ENCODE assay signal across 25 mouse cellular contexts in genomic region chr7:30060341-30060740, GRCm38 (mm10). TPM values are rescaled to one million over a fixed set of nuclear protein-coding genes. Genes with fewer than 3 reads are reported as not detected.
DNase-seq lines count a peak whose midpoint lies in the region; ATAC-seq and TF ChIP-seq lines count a peak whose summit lies in the region.
"Had no signal": no experiment of that assay in that cellular context is flagged by ENCODE, and none has a peak within 500 bp of the region (broad histone marks: within the 10 kb centered on the region; RNA-seq: fewer than 3 reads in every experiment).

No protein-coding gene starts in this region.

- no peak overlapping the region for H3K4me2 ChIP-seq in embryonic facial prominence, embryonic 14.5 days (ENCODE audit: low read depth, low read length)
- no peak overlapping the region for H3K4me2 ChIP-seq in heart, embryonic 15.5 days
- H3K4me2 ChIP-seq: embryonic facial prominence, embryonic 13.5 days; hindbrain, embryonic 12.5 days had no signal

- H3K9me3 ChIP-seq in embryonic facial prominence, embryonic 14.5 days (ENCODE audit: control insufficient read depth, low read length) = no peaks in the 10 kb centered on the region
- H3K9me3 ChIP-seq in embryonic facial prominence, embryonic 10.5 days = no peaks in the 10 kb centered on the region
- H3K9me3 ChIP-seq in heart, embryonic 15.5 days (replicated peaks) = no peaks in the 10 kb centered on the region
- no peaks in the 10 kb centered on the region for H3K9me3 ChIP-seq in heart, embryonic 10.5 days
- H3K9me3 ChIP-seq: embryonic facial prominence, embryonic 13.5 days; forebrain, embryonic 10.5 days; hindbrain, embryonic 12.5 days had no signal

- peaks cover 81% of the 10 kb centered on the region for H3K36me3 ChIP-seq in embryonic facial prominence, embryonic 14.5 days (ENCODE audit: control insufficient read depth, insufficient read depth, low read length)
- H3K36me3 ChIP-seq in embryonic facial prominence, embryonic 10.5 days (replicated peaks) = peaks cover 95% of the 10 kb centered on the region
- H3K36me3 ChIP-seq in heart, adult 2 months (ENCODE audit: control insufficient read depth, insufficient read depth, low read length) = no peaks in the 10 kb centered on the region
- peaks cover 35% of the 10 kb centered on the region for H3K36me3 ChIP-seq in heart, embryonic 15.5 days
- H3K36me3 ChIP-seq in heart, embryonic 10.5 days = peaks cover 59% of the 10 kb centered on the region

- 0 out of 2 replicates have a peak, but pooled peaks have one; percentile 15 for ATAC-seq in embryonic facial prominence, embryonic 14.5 days (ENCODE audit: low read depth)
- ATAC-seq in heart, embryonic 15.5 days (replicated peaks; ENCODE audit: insufficient number of reproducible peaks, insufficient read depth, low FRiP score, low read depth) = no peak
- ATAC-seq: CD4-positive, CD25-positive, alpha-beta regulatory T cell, adult 4 months; forebrain, embryonic 14.5 days; hindbrain, embryonic 16.5 days; inflammation-experienced regulatory T-cells, adult 6 months; intestine, postnatal 0 days had no signal

- H3K4me1 ChIP-seq in embryonic facial prominence, embryonic 14.5 days (ENCODE audit: control insufficient read depth, insufficient read depth, low read length) = no peaks in the 10 kb centered on the region
- no peaks in the 10 kb centered on the region for H3K4me1 ChIP-seq in embryonic facial prominence, embryonic 10.5 days
- no peaks in the 10 kb centered on the region for H3K4me1 ChIP-seq in heart, adult 2 months (ENCODE audit: control insufficient read depth, insufficient read depth, low read length)
- 0 out of 2 replicates have a peak, but pooled peaks cover 6% of the 10 kb centered on the region for H3K4me1 ChIP-seq in heart, embryonic 15.5 days (replicated peaks)
- no peaks in the 10 kb centered on the region for H3K4me1 ChIP-seq in heart, embryonic 10.5 days
- H3K4me1 ChIP-seq: embryonic facial prominence, embryonic 13.5 days; forebrain, embryonic 10.5 days; hindbrain, embryonic 12.5 days had no signal

- no peaks in the 10 kb centered on the region for H3K79me2 ChIP-seq in heart, adult 2 months (replicated peaks; ENCODE audit: control insufficient read depth, insufficient read depth, low read length)

- H3K27ac ChIP-seq in embryonic facial prominence, embryonic 14.5 days (replicated peaks; ENCODE audit: low read depth, low read length) = no peak overlapping the region
- no peak overlapping the region for H3K27ac ChIP-seq in embryonic facial prominence, embryonic 10.5 days (replicated peaks)
- H3K27ac ChIP-seq in heart, adult 2 months = peak overlapping the region; percentile 48
- peak overlapping the region; percentile 47 for H3K27ac ChIP-seq in heart, embryonic 15.5 days
- no peak overlapping the region for H3K27ac ChIP-seq in heart, embryonic 10.5 days
- H3K27ac ChIP-seq: embryonic facial prominence, embryonic 13.5 days; forebrain, embryonic 10.5 days; hindbrain, embryonic 12.5 days had no signal

- TF ChIP-seq CTCF in heart, adult 2 months (IDR thresholded peaks at IDR 0.05) = no peak

- no peak for TF ChIP-seq EP300 in heart, adult 2 months (IDR thresholded peaks at IDR 0.05; ENCODE audit: insufficient read depth, low read depth, low read length)

- WGBS in embryonic facial prominence, embryonic 14.5 days = 77% methylated on average over 6 of the region's 6 CpGs
- WGBS in embryonic facial prominence, embryonic 10.5 days = 83% methylated on average over 6 of the region's 6 CpGs
- 69% methylated on average over 6 of the region's 6 CpGs for WGBS in heart, adult 2 months
- WGBS in heart, embryonic 15.5 days = 59% methylated on average over 6 of the region's 6 CpGs
- WGBS in heart, embryonic 10.5 days = 66% methylated on average over 6 of the region's 6 CpGs

- H3K4me3 ChIP-seq in embryonic facial prominence, embryonic 14.5 days (ENCODE audit: low read depth, low read length) = no peak overlapping the region
- no peak overlapping the region for H3K4me3 ChIP-seq in embryonic facial prominence, embryonic 10.5 days
- no peak overlapping the region for H3K4me3 ChIP-seq in heart, adult 2 months
- no peak overlapping the region for H3K4me3 ChIP-seq in heart, embryonic 15.5 days
- H3K4me3 ChIP-seq in heart, embryonic 10.5 days = no peak overlapping the region
- H3K4me3 ChIP-seq: embryonic facial prominence, embryonic 13.5 days; forebrain, embryonic 10.5 days; hindbrain, embryonic 12.5 days had no signal

- no peak overlapping the region for H3K9ac ChIP-seq in embryonic facial prominence, embryonic 14.5 days (ENCODE audit: low read depth, low read length)
- no peak overlapping the region for H3K9ac ChIP-seq in heart, adult 2 months (ENCODE audit: low read depth, low read length)
- H3K9ac ChIP-seq in heart, embryonic 15.5 days = no peak overlapping the region
- H3K9ac ChIP-seq: embryonic facial prominence, embryonic 13.5 days; hindbrain, embryonic 12.5 days had no signal

- DNase-seq in embryonic facial prominence, embryonic 14.5 days (ENCODE audit: low spot score) = peak; percentile 38
- DNase-seq in embryonic facial prominence, embryonic 10.5 days (ENCODE audit: low spot score) = no peak
- no peak for DNase-seq in heart, adult 2 months
- DNase-seq in heart, adult 11 months = no peak
- no peak for DNase-seq in heart, embryonic 10.5 days (ENCODE audit: low spot score)
- peak; percentile 80 for DNase-seq in fat pad, adult 2 months (ENCODE audit: extremely low read depth, low read depth, low spot score)
- DNase-seq in embryo, embryonic 10 days (ENCODE audit: low spot score) = no peak
- DNase-seq: adrenal gland, adult 8-10 months; adrenal gland, postnatal 36 days; B cell, adult 2 months; cerebellum, adult 2 months; cerebellum, postnatal 14 days; gastrocnemius, postnatal 10 days; kidney, adult 8-10 months had no signal

- H3K27me3 ChIP-seq in embryonic facial prominence, embryonic 14.5 days (replicated peaks; ENCODE audit: control insufficient read depth, insufficient read depth, low read length) = no peaks in the 10 kb centered on the region
- no peaks in the 10 kb centered on the region for H3K27me3 ChIP-seq in embryonic facial prominence, embryonic 10.5 days (replicated peaks; ENCODE audit: low read depth, poor library complexity, severe bottlenecking)
- no peaks in the 10 kb centered on the region for H3K27me3 ChIP-seq in heart, adult 2 months (ENCODE audit: control insufficient read depth, insufficient read depth, low read length)
- H3K27me3 ChIP-seq in heart, embryonic 15.5 days = no peaks in the 10 kb centered on the region
- H3K27me3 ChIP-seq in heart, embryonic 10.5 days (ENCODE audit: insufficient read depth, poor library complexity, severe bottlenecking) = no peaks in the 10 kb centered on the region
- H3K27me3 ChIP-seq: embryonic facial prominence, embryonic 13.5 days; hindbrain, embryonic 12.5 days had no signal

- TF ChIP-seq POLR2A in heart, adult 2 months (IDR thresholded peaks at IDR 0.05; ENCODE audit: insufficient read depth, low read depth, low read length) = no peak

- intact Hi-C loops in heart, adult 2 months (cut with DNase I) = no loop called here

RNA-seq across cellular contexts. Expression of gene Zfp14, which starts 9.2 kb away (rescaled TPM):
- 4.4 and 6.4 TPM in 2 replicates for polyA plus RNA-seq in embryonic facial prominence, embryonic 14.5 days (2014; fragmentation: Nextera tagmentation; extraction: Ambion mirVana)
- polyA plus RNA-seq in embryonic facial prominence, embryonic 10.5 days (2016; fragmentation: Nextera tagmentation; extraction: Ambion mirVana) = 3.4 and 4.5 TPM in 2 replicates
- 1 to 10 TPM; 2.5 to 2.7 TPM for total RNA-seq in heart, adult 2 months (2021)
- 3.5 and 7.3 TPM in 2 replicates for polyA plus RNA-seq in heart, adult 2 months (2012; rRNA removed)
- polyA plus RNA-seq in heart, embryonic 15.5 days (2015; fragmentation: Nextera tagmentation; extraction: Ambion mirVana) = 3.3 and 4.1 TPM in 2 replicates
- 2.7 and 3.2 TPM in 2 replicates for polyA plus RNA-seq in heart, embryonic 10.5 days (2016; fragmentation: Nextera tagmentation; extraction: Ambion mirVana)
- polyA plus RNA-seq: G1E had no signal

RNA-seq across cellular contexts. Expression of gene Zfp82, which starts 12.4 kb away (rescaled TPM):
- polyA plus RNA-seq in embryonic facial prominence, embryonic 14.5 days (2014; fragmentation: Nextera tagmentation; extraction: Ambion mirVana) = 6.4 and 7.0 TPM in 2 replicates
- 5.6 and 6.4 TPM in 2 replicates for polyA plus RNA-seq in embryonic facial prominence, embryonic 10.5 days (2016; fragmentation: Nextera tagmentation; extraction: Ambion mirVana)
- total RNA-seq in heart, adult 2 months (2021) = 1 to 10 TPM; 1.3 to 2.8 TPM
- polyA plus RNA-seq in heart, adult 2 months (2012; rRNA removed) = 0.74 and 0.91 TPM in 2 replicates
- 3.5 and 4.6 TPM in 2 replicates for polyA plus RNA-seq in heart, embryonic 15.5 days (2015; fragmentation: Nextera tagmentation; extraction: Ambion mirVana)
- polyA plus RNA-seq in heart, embryonic 10.5 days (2016; fragmentation: Nextera tagmentation; extraction: Ambion mirVana) = 4.5 and 5.2 TPM in 2 replicates

RNA-seq across cellular contexts. Expression of gene Gm26920, which starts 29.9 kb away (rescaled TPM):
- 1.4 and 2.5 TPM in 2 replicates for polyA plus RNA-seq in embryonic facial prominence, embryonic 14.5 days (2014; fragmentation: Nextera tagmentation; extraction: Ambion mirVana)
- 1.6 and 4.8 TPM in 2 replicates for polyA plus RNA-seq in embryonic facial prominence, embryonic 10.5 days (2016; fragmentation: Nextera tagmentation; extraction: Ambion mirVana)
- under 1 TPM in 1 of 2 experiments, not detected in 1; 0.84 TPM for total RNA-seq in heart, adult 2 months (2021)
- not detected in 2 replicates for polyA plus RNA-seq in heart, adult 2 months (2012; rRNA removed)
- 0.59 TPM in 1 of 2 replicates, not detected in the other for polyA plus RNA-seq in heart, embryonic 15.5 days (2015; fragmentation: Nextera tagmentation; extraction: Ambion mirVana)
- 0.34 and 1.0 TPM in 2 replicates for polyA plus RNA-seq in heart, embryonic 10.5 days (2016; fragmentation: Nextera tagmentation; extraction: Ambion mirVana)
- total RNA-seq: adrenal gland, postnatal 36 days; common myeloid progenitor, adult 5-6 weeks had no signal
- polyA plus RNA-seq: G1E; intestine, postnatal 0 days had no signal

RNA-seq across cellular contexts. Expression of gene Zfp566, which starts 30.0 kb away (rescaled TPM):
- polyA plus RNA-seq in embryonic facial prominence, embryonic 14.5 days (2014; fragmentation: Nextera tagmentation; extraction: Ambion mirVana) = 7.9 and 11.2 TPM in 2 replicates
- 20.0 and 21.0 TPM in 2 replicates for polyA plus RNA-seq in embryonic facial prominence, embryonic 10.5 days (2016; fragmentation: Nextera tagmentation; extraction: Ambion mirVana)
- total RNA-seq in heart, adult 2 months (2021) = 1 to 10 TPM; 1.4 to 2.0 TPM
- 1.7 and 1.9 TPM in 2 replicates for polyA plus RNA-seq in heart, adult 2 months (2012; rRNA removed)
- polyA plus RNA-seq in heart, embryonic 15.5 days (2015; fragmentation: Nextera tagmentation; extraction: Ambion mirVana) = 5.1 and 6.3 TPM in 2 replicates
- polyA plus RNA-seq in heart, embryonic 10.5 days (2016; fragmentation: Nextera tagmentation; extraction: Ambion mirVana) = 7.0 and 10.7 TPM in 2 replicates

RNA-seq across cellular contexts. Expression of gene Zfp260, which starts 34.2 kb away (rescaled TPM):
- 136 and 141 TPM in 2 replicates for polyA plus RNA-seq in embryonic facial prominence, embryonic 14.5 days (2014; fragmentation: Nextera tagmentation; extraction: Ambion mirVana)
- polyA plus RNA-seq in embryonic facial prominence, embryonic 10.5 days (2016; fragmentation: Nextera tagmentation; extraction: Ambion mirVana) = 119 and 127 TPM in 2 replicates
- 10 to 100 TPM; 27.4 to 30.6 TPM for total RNA-seq in heart, adult 2 months (2021)
- 15.9 and 30.9 TPM in 2 replicates for polyA plus RNA-seq in heart, adult 2 months (2012; rRNA removed)
- polyA plus RNA-seq in heart, embryonic 15.5 days (2015; fragmentation: Nextera tagmentation; extraction: Ambion mirVana) = 72.9 and 75.3 TPM in 2 replicates
- polyA plus RNA-seq in heart, embryonic 10.5 days (2016; fragmentation: Nextera tagmentation; extraction: Ambion mirVana) = 79.8 and 91.7 TPM in 2 replicates

Comparison
In these comparisons a context has a peak if more than half of its experiments do, and no peak if none do; other contexts are left out.
1. DNase-seq: peak in embryonic facial prominence, embryonic 14.5 days (single experiment) and fat pad, adult 2 months (single experiment); none in embryonic facial prominence, embryonic 10.5 days (single experiment), heart, adult 2 months (0 of 2), heart, adult 11 months (single experiment), heart, embryonic 10.5 days (single experiment) and embryo, embryonic 10 days (single experiment).
2. H3K27ac ChIP-seq: peak in heart, adult 2 months (single experiment) and heart, embryonic 15.5 days (single experiment); none in embryonic facial prominence, embryonic 14.5 days (single experiment), embryonic facial prominence, embryonic 10.5 days (single experiment) and heart, embryonic 10.5 days (single experiment).